Mouse (Mus musculus): ENCODE results near the gene Upk1a.

GRCm38 (mm10) chr7:30625530-30626384 is 13.1 kb upstream of the Upk1a start, which contains the start of gene Cox6b1:
- TF ChIP-seq MAX (IDR thresholded peaks at IDR 0.05; ENCODE audit: low read depth) (no peak), POLR2A (IDR thresholded peaks at IDR 0.05; ENCODE audit: insufficient read length, low read depth) (peak; percentile 69), POLR2AphosphoS2 (IDR thresholded peaks at IDR 0.05; ENCODE audit: insufficient read length, low read depth) (peak; percentile 66), SRF (IDR thresholded peaks at IDR 0.05; ENCODE audit: control insufficient read depth, insufficient read length, low read depth) (no peak), CEBPB (IDR thresholded peaks at IDR 0.05; ENCODE audit: insufficient read depth, poor library complexity, severe bottlenecking) (no peak), E2F4 (IDR thresholded peaks at IDR 0.05; ENCODE audit: insufficient read depth) (no peak), MYOG (IDR thresholded peaks at IDR 0.05; ENCODE audit: control insufficient read depth in 1 of 3, insufficient read depth in 1 of 3, insufficient read length in 2 of 3, low read depth in 2 of 3) (no peak), REST (IDR thresholded peaks at IDR 0.05; ENCODE audit: insufficient read depth, insufficient read length) (no peak), TCF12 (IDR thresholded peaks at IDR 0.05; ENCODE audit: insufficient read depth, poor library complexity, severe bottlenecking) (no peak), USF1 (IDR thresholded peaks at IDR 0.05; ENCODE audit: low read depth) (no peak), MYOD1 (IDR thresholded peaks at IDR 0.05; ENCODE audit: control insufficient read depth in 1 of 3, insufficient read length in 2 of 3, low read depth in 2 of 3) (no peak), TCF3 (IDR thresholded peaks at IDR 0.05; ENCODE audit: insufficient read length, low read depth) (no peak)

Data from myocyte (in vitro differentiated cells).